Mouse (Mus musculus) urinary bladder, postnatal 25 days (tissue): ENCODE results near the gene Plch2.

ENCODE experiments used
- DNase-seq: peaks from one replicate; pipeline ENCODE4 v3.0.0; 2022; ENCODE audit warnings: low spot score

The Plch2 gene

GRCm38 (mm10) chr4:155074418-155074817, 17.8 kb upstream of the Plch2 start:
- no peak for DNase-seq

DNA sequence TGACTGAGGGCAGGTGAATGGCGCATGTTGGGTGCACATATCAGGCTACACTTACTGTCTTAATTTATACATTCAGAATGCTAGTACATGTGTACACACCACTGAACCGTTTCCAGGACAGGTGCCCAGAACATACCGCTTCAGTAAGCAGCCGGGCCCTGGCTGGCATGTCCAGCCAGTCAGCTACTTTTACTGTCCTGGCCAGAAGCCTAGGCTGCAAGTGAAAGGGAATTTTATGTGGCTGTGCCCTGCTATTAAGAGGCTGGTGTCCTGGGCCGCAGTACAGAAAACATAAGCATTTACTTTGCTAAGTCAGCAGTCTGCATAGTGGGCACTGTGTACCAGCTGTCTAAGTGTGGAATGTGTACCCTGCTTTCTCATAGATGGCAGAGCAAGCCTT, 14.3 kb upstream of the Plch2 start:
- DNase-seq = no peak

DNA sequence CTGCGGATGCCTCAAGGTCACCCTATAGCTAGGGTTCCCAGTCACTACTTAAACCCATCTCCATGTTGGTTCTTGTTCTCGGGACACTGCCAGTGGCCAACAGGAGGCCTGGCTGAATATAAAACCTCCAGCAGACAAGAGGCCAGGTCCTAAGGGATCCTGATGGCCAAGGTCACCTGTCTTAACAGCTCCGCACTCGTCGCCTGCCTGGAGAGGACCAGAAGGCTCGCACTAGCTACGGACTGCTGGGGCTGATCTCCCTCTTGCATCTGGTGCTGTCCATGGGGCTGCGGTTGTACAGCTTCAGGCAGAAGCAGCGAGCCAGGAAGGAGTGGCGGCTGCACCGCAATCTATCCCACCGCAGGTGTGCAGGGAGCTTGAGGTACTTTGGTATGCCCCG, 13.6 kb upstream of the Plch2 start:
- DNase-seq = no peak

GRCm38 (mm10) chr4:155069191-155069590, 12.6 kb upstream of the Plch2 start:
- DNase-seq = no peak

- DNase-seq = no peak
Observed at GRCm38 (mm10) chr4:155068357-155068972, 11.9 kb upstream of the Plch2 start.

- DNase-seq = peak; percentile 99
Observed at GRCm38 (mm10) chr4:155066834-155067522, 10.4 kb upstream of the Plch2 start, which contains the start of gene Pex10. Gene Pex10, plus strand, starts transcription at chr4:155067016.

DNA sequence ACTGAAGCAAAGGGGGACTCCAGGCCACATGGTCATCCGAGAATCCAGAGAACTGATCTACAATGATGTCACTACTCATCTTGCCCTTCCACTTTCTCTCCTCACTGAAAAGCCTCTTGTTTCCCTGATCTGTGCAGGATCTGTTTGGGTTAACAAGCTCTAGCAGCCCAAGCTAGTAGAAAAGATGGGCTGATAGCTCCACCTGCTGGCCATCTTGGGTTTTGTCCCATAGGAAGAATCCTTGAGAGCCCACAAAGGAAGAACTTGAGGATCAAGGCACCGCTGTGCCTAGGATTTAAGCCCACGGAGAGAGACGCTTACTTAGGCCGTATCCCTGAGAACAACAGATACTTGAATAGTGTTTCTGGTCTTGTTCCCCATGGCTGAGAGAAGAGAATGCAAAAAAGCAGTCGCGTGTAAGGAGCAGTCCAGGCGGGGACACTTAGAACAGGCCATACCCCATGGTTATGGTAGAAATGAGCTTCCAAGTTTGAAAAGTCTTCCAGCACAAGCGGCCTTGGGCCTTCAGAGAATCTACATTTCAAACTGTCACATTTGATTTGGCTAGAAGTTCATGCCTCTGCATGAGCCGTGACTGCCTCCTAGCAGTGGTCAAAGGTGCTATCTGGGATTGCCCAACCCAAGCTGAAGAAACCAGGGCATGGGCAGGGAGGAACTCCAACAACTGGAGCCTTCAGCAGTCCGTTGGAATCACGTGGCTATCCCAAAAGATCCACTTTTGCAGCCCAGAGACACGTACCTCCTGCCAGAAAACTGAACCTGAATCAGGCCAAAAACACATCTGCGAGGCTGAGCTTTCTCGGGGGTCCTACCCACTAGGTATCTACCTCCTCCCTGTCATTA, 9.6 kb upstream of the Plch2 start:
- peak; percentile 78 for DNase-seq

- no peak for DNase-seq
Observed at GRCm38 (mm10) chr4:155064474-155064873, 7.9 kb upstream of the Plch2 start.

- peak; percentile 59 for DNase-seq
Observed at GRCm38 (mm10) chr4:155063895-155064294, 7.3 kb upstream of the Plch2 start.

GRCm38 (mm10) chr4:155058325-155058724, 1.7 kb upstream of the Plch2 start:
- DNase-seq = peak; percentile 41

DNA sequence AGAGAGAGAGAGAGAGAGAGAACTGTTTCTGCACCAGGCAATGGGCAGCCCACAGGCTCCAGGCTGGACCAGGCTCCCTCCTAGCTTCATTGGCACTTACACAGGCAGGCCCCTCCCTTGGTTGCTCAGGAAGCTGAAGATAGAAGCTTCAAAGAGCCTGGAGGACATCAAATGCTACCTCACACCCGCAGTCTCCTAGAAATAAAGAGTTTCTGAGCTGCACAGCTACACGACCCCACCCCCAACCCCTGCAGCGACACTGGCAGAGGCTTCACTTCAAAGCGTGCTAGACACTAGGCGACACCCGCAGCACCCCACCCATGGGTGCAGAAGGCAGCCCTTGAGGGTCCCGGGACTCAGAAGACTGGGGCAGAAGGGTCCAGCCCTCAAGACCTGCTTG, 6.5 kb downstream of the Plch2 start:
- no peak for DNase-seq

DNA sequence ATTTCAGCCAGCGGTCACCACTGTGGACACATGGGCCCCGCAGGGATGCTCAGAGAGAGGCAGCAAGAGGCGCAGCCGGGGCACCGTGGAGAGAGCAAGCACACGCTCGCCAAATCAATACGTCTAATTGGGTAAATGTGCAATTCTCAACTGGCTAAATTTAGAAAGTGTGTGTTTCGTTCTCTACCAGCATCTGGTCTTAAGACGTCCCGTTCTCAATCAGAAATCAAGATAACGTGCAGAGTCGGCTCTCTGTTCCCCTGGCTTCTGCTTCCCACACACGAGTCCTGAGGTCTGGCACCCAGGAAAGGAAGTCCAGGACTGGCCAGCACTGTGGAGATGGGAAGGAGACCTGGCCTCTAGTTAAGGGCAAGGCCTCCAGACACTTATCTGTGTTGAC, 9.9 kb downstream of the Plch2 start:
- no peak for DNase-seq

GRCm38 (mm10) chr4:155043289-155043625, 13.3 kb downstream of the Plch2 start:
- no peak for DNase-seq

GRCm38 (mm10) chr4:155042606-155043288, 13.8 kb downstream of the Plch2 start:
- no peak for DNase-seq

GRCm38 (mm10) chr4:155040696-155041095, 15.9 kb downstream of the Plch2 start:
- no peak for DNase-seq

DNA sequence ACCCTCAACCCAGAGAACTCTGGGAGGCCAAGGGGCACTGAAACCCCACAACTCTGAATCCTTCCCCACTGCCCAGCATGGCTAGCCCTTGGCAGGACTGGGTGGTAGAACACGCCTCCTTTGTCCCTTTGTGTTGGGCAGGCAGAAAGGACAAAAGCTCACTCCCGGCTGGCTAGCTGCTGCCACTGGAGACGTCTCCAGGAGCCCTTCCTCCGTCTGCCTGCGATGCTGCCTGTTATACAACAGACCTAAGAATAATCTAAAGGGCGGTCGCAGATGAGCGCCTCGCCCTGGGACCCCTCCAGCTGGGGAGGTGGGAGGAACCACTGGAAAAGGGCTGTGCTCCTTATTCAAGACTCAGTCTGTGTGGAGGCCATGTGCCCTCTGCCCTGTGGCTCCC, 16.4 kb downstream of the Plch2 start:
- no peak for DNase-seq

DNA sequence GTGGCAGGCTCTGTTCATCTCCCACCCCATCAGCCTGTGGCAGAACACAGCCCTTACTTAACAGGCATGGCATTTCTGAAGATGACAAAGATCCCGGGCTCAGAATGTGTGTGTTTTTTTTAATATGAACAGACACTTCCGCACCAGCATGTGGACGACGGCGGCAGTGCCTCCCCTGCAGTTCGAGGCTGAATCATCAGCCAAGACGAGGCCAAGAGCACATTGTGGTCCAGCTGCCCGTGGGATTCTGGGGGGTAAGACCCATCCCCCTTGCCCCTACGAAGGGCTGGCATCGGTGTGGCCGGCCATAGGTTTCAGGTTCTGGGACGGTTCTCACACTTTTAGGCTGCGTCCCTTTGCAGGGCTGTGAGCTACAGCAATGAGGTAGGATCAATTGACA, 21.8 kb downstream of the Plch2 start:
- DNase-seq = no peak

DNA sequence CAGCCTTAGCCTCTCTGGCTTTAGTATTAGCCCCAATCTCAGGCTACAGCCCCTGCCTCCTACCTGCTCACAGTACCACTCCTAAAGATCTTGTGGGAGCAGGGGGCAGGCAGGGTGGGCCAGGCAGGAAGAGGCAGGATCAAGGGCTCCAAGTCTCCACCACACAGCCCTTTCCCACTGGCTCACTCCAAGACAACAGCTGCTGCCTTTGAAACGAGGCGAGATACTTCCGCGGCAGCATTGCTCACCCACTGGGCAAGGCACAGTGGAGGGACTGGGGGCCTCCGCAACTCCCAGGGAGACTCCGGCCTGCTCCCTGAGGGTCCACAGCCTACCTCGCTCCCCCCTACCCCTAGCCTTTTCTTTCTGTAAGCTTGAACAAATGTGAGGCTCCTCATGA, 22.4 kb downstream of the Plch2 start:
- DNase-seq = no peak

- no peak for DNase-seq
Observed at GRCm38 (mm10) chr4:155033115-155033514, 23.5 kb downstream of the Plch2 start.

DNA sequence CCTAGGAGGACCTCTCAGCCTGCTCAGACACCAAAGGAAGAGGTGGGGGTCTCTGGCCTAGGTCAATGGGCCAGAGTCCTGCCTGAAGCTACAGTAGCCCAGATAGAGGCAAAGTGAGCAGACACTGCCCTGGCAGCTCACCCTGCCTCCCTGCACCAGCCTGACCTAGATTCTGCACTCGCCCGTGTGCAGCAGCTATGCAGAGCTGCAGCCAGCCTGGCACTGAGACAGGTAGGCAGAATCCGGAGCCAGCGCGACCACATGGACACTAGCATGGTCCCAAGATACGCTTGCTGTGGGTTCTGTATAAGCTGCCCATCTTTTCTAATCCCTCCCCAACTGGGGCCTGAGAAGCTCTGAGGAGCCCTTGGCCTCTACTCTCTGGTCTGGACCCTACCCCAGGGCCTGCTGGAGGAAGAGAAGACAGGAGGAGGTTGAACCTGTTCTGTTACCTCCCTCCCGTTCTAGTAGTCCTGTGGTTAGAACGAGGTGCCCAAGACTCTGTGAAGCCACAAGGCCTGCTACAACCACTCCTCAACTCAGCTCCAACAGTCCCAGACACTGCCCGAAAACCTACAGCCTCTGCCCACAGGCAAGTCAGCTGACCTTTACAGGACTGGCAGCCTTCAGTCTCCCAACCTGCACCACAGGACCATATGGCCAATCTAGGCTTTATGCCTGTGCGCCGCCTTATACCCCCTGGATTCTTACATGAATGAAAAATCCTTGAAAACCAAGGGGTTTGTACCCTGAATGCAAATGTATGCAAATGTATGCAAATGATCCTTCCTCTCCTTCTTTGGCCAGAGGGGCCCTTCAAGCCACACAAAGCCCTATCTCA, 32.2 kb downstream of the Plch2 start:
- DNase-seq = no peak

DNA sequence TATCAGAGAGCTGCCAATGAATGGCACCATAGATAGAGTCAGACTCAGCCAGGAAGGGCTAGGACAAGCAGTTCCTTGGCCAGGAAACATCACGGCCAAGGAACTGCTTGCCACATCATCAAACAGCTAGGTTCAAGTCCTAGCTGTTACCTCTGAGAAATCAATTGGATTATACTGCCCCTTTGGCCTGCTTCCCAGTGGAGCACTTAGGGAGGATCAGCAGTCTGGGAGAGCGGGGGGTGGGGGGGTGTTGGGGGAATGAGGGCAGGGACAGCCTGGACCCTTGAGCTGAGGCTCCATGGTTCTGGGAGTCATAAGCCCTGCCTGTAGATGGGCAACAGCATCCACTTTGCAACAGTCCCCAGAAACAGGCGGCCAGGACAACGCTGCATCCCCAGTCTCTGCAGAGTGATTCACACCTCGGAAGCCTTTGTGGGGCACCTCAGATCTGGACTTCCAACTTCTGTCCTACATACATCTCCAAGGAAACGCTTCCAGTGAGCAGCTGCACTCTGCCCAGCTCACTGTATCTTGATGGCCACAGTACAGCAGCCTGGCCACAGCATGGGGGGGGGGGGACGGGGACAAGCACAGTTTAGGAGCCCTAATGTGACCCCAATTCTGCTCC, 34.2 kb downstream of the Plch2 start:
- no peak for DNase-seq
